ENCODE assay signal across 16 mouse cellular contexts in the genomic region with DNA sequence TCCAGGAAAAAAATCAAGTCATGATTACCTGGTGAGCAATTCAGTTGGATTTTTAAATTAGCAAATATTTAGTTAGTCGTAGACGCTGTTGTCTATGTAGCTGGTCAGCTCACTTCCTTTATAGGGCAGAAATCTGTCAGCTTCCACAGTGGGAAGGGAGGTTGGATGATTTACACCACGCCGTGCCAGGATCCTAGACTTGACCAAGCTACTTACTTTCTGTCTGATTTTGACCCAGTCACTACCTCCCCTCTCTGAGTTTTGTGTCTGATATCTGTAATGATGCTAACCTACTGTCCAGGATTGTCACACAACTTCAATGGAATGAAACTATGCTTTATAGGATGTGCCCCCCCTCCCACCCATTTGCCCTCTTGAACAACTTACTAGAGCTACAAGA. TPM values are rescaled to one million over a fixed set of nuclear protein-coding genes. Genes with fewer than 3 reads are reported as not detected.
A peak's percentile ranks its signal among the peaks of the same experiment; 100 is the strongest.
DNase-seq lines count a peak whose midpoint lies in the region; ATAC-seq and TF ChIP-seq lines count a peak whose summit lies in the region.
"Had no signal": no experiment of that assay in that cellular context is flagged by ENCODE, and none has a peak within 500 bp of the region (broad histone marks: within the 10 kb centered on the region; RNA-seq: fewer than 3 reads in every experiment).

No protein-coding gene starts in this region.

- no peak for TF ChIP-seq CTCF in midbrain, postnatal 0 days (IDR thresholded peaks at IDR 0.05)

- no peak for ATAC-seq in heart, embryonic 12.5 days (ENCODE audit: insufficient number of reproducible peaks, low FRiP score)
- ATAC-seq in forebrain, embryonic 12.5 days (ENCODE audit: low FRiP score) = peak; percentile 53
- peak; percentile 17 for ATAC-seq in hindbrain, embryonic 15.5 days (ENCODE audit: low FRiP score, low read depth)
- ATAC-seq in midbrain, postnatal 0 days (ENCODE audit: low FRiP score) = peak; percentile 22; the same call in 1 of the 2 replicates
- ATAC-seq in intestine, embryonic 15.5 days = no peak

- H3K4me3 ChIP-seq in heart, embryonic 12.5 days = no peak overlapping the region
- H3K4me3 ChIP-seq in heart, embryonic 10.5 days = no peak overlapping the region
- H3K4me3 ChIP-seq in forebrain, embryonic 12.5 days (replicated peaks) = no peak overlapping the region
- no peak overlapping the region for H3K4me3 ChIP-seq in hindbrain, embryonic 15.5 days
- H3K4me3 ChIP-seq in midbrain, postnatal 0 days (ENCODE audit: low read depth, low read length) = no peak overlapping the region
- no peak overlapping the region for H3K4me3 ChIP-seq in intestine, embryonic 15.5 days (replicated peaks)
- H3K4me3 ChIP-seq: limb, embryonic 13.5 days had no signal

- peaks cover 15% of the 10 kb centered on the region for H3K4me1 ChIP-seq in heart, embryonic 12.5 days (replicated peaks)
- H3K4me1 ChIP-seq in heart, embryonic 10.5 days = peaks cover 11% of the 10 kb centered on the region
- H3K4me1 ChIP-seq in forebrain, embryonic 12.5 days = peaks cover 34% of the 10 kb centered on the region
- H3K4me1 ChIP-seq in hindbrain, embryonic 15.5 days (replicated peaks) = peaks cover 29% of the 10 kb centered on the region
- peaks cover 13% of the 10 kb centered on the region; the same call in 1 of the 2 replicates for H3K4me1 ChIP-seq in midbrain, postnatal 0 days (ENCODE audit: insufficient read depth, low read length)
- no peaks in the 10 kb centered on the region for H3K4me1 ChIP-seq in intestine, embryonic 15.5 days (replicated peaks)

- DNase-seq in heart, embryonic 10.5 days (ENCODE audit: low spot score) = no peak
- no peak for DNase-seq in midbrain, postnatal 0 days (ENCODE audit: low spot score)
- DNase-seq in adrenal gland, adult (ENCODE audit: inconsistent age in 2 of 2, low spot score in 1 of 2) = no peak
- no peak for DNase-seq in frontal cortex, postnatal 36 days (ENCODE audit: low spot score in 2 of 2)
- DNase-seq: cerebellum, adult 11 months; kidney, postnatal 14 days had no signal

- WGBS in heart, embryonic 12.5 days = 85% methylated on average over 4 of the region's 4 CpGs
- WGBS in heart, embryonic 10.5 days = 87% methylated on average over 4 of the region's 4 CpGs
- 57% methylated on average over 4 of the region's 4 CpGs for WGBS in forebrain, embryonic 12.5 days
- WGBS in hindbrain, embryonic 15.5 days = 38% methylated on average over 4 of the region's 4 CpGs
- 51% methylated on average over 4 of the region's 4 CpGs for WGBS in midbrain, postnatal 0 days
- WGBS in intestine, embryonic 15.5 days = 73% methylated on average over 4 of the region's 4 CpGs

- no peaks in the 10 kb centered on the region for H3K9me3 ChIP-seq in heart, embryonic 12.5 days (replicated peaks)
- H3K9me3 ChIP-seq in heart, embryonic 10.5 days = no peaks in the 10 kb centered on the region; the same call in 1 of the 2 replicates
- H3K9me3 ChIP-seq in forebrain, embryonic 12.5 days = no peaks in the 10 kb centered on the region
- no peaks in the 10 kb centered on the region for H3K9me3 ChIP-seq in hindbrain, embryonic 15.5 days
- H3K9me3 ChIP-seq in midbrain, postnatal 0 days (ENCODE audit: low read length) = no peaks in the 10 kb centered on the region
- H3K9me3 ChIP-seq in intestine, embryonic 15.5 days = no peaks in the 10 kb centered on the region
- H3K9me3 ChIP-seq: limb, embryonic 13.5 days had no signal

- H3K27ac ChIP-seq in heart, embryonic 12.5 days (ENCODE audit: poor library complexity, severe bottlenecking) = no peak overlapping the region
- H3K27ac ChIP-seq in heart, embryonic 10.5 days = no peak overlapping the region
- peak overlapping the region; percentile 98 for H3K27ac ChIP-seq in forebrain, embryonic 12.5 days
- H3K27ac ChIP-seq in hindbrain, embryonic 15.5 days (replicated peaks) = peak overlapping the region; percentile 88
- H3K27ac ChIP-seq in midbrain, postnatal 0 days (ENCODE audit: low read depth, low read length) = peak overlapping the region; percentile 85
- no peak overlapping the region for H3K27ac ChIP-seq in intestine, embryonic 15.5 days

- peak overlapping the region; percentile 41; the same call in 1 of the 2 replicates for H3K4me2 ChIP-seq in heart, embryonic 12.5 days
- peak overlapping the region; percentile 42 for H3K4me2 ChIP-seq in forebrain, embryonic 12.5 days
- peak overlapping the region; percentile 40; the same call in 1 of the 2 replicates for H3K4me2 ChIP-seq in hindbrain, embryonic 15.5 days
- H3K4me2 ChIP-seq in midbrain, postnatal 0 days (ENCODE audit: low read depth, low read length, poor library complexity, severe bottlenecking) = no peak overlapping the region
- H3K4me2 ChIP-seq in intestine, embryonic 15.5 days (replicated peaks) = no peak overlapping the region

- no peak overlapping the region for H3K9ac ChIP-seq in heart, embryonic 12.5 days
- no peak overlapping the region for H3K9ac ChIP-seq in forebrain, embryonic 12.5 days
- no peak overlapping the region for H3K9ac ChIP-seq in hindbrain, embryonic 15.5 days
- no peak overlapping the region for H3K9ac ChIP-seq in midbrain, postnatal 0 days (replicated peaks; ENCODE audit: low read length, poor library complexity, severe bottlenecking)
- no peak overlapping the region for H3K9ac ChIP-seq in intestine, embryonic 15.5 days
- H3K9ac ChIP-seq: limb, embryonic 13.5 days had no signal

- no peaks in the 10 kb centered on the region for H3K36me3 ChIP-seq in heart, embryonic 12.5 days
- no peaks in the 10 kb centered on the region for H3K36me3 ChIP-seq in heart, embryonic 10.5 days
- H3K36me3 ChIP-seq in forebrain, embryonic 12.5 days (replicated peaks) = no peaks in the 10 kb centered on the region
- H3K36me3 ChIP-seq in hindbrain, embryonic 15.5 days = no peaks in the 10 kb centered on the region
- H3K36me3 ChIP-seq in midbrain, postnatal 0 days (ENCODE audit: insufficient read depth, low read length) = no peaks in the 10 kb centered on the region
- H3K36me3 ChIP-seq in intestine, embryonic 15.5 days = no peaks in the 10 kb centered on the region
- H3K36me3 ChIP-seq: limb, embryonic 13.5 days had no signal

- no peaks in the 10 kb centered on the region for H3K27me3 ChIP-seq in heart, embryonic 12.5 days (replicated peaks)
- no peaks in the 10 kb centered on the region for H3K27me3 ChIP-seq in heart, embryonic 10.5 days (ENCODE audit: insufficient read depth, poor library complexity, severe bottlenecking)
- no peaks in the 10 kb centered on the region for H3K27me3 ChIP-seq in forebrain, embryonic 12.5 days
- H3K27me3 ChIP-seq in hindbrain, embryonic 15.5 days = no peaks in the 10 kb centered on the region
- H3K27me3 ChIP-seq in midbrain, postnatal 0 days (ENCODE audit: insufficient read depth, low read length) = no peaks in the 10 kb centered on the region
- H3K27me3 ChIP-seq in intestine, embryonic 15.5 days (replicated peaks) = peaks cover 3% of the 10 kb centered on the region
- H3K27me3 ChIP-seq: limb, embryonic 13.5 days had no signal

RNA-seq across cellular contexts. Expression of a gene that starts 23.5 kb away (rescaled TPM):
- polyA plus RNA-seq in heart, embryonic 12.5 days (2016; fragmentation: Nextera tagmentation; extraction: Ambion mirVana) = 6.3 and 9.1 TPM in 2 replicates
- polyA plus RNA-seq in heart, embryonic 10.5 days (2016; fragmentation: Nextera tagmentation; extraction: Ambion mirVana) = 9.2 TPM in 2 replicates
- polyA plus RNA-seq in forebrain, embryonic 12.5 days (2016; fragmentation: Nextera tagmentation; extraction: Ambion mirVana) = 6.7 and 7.3 TPM in 2 replicates
- polyA plus RNA-seq in hindbrain, embryonic 15.5 days (2015; fragmentation: Nextera tagmentation; extraction: Ambion mirVana) = 8.2 and 8.4 TPM in 2 replicates
- total RNA-seq in midbrain, postnatal 0 days (2014; rRNA removed) = 12.6 and 15.6 TPM in 2 replicates
- polyA plus RNA-seq in midbrain, postnatal 0 days (2015; fragmentation: Nextera tagmentation; extraction: Ambion mirVana) = 16.5 and 16.7 TPM in 2 replicates
- 23.3 and 27.5 TPM in 2 replicates for polyA plus RNA-seq in intestine, embryonic 15.5 days (2015; fragmentation: Nextera tagmentation; extraction: Ambion mirVana)
- total RNA-seq: megakaryocyte-erythroid progenitor cell, adult 5-6 weeks had no signal

RNA-seq across cellular contexts. Expression of a gene that starts 29.3 kb away (rescaled TPM):
- not detected in 2 replicates for polyA plus RNA-seq in heart, embryonic 12.5 days (2016; fragmentation: Nextera tagmentation; extraction: Ambion mirVana)
- polyA plus RNA-seq in heart, embryonic 10.5 days (2016; fragmentation: Nextera tagmentation; extraction: Ambion mirVana) = not detected in 2 replicates
- polyA plus RNA-seq in forebrain, embryonic 12.5 days (2016; fragmentation: Nextera tagmentation; extraction: Ambion mirVana) = not detected in 2 replicates
- not detected in 2 replicates for polyA plus RNA-seq in hindbrain, embryonic 15.5 days (2015; fragmentation: Nextera tagmentation; extraction: Ambion mirVana)
- total RNA-seq in midbrain, postnatal 0 days (2014; rRNA removed) = not detected in 2 replicates
- polyA plus RNA-seq in midbrain, postnatal 0 days (2015; fragmentation: Nextera tagmentation; extraction: Ambion mirVana) = not detected in 2 replicates
- not detected in 2 replicates for polyA plus RNA-seq in intestine, embryonic 15.5 days (2015; fragmentation: Nextera tagmentation; extraction: Ambion mirVana)
- total RNA-seq: granulocyte monocyte progenitor cell, adult 5-6 weeks; layer of hippocampus, postnatal 25 days; megakaryocyte-erythroid progenitor cell, adult 5-6 weeks had no signal
- polyA plus RNA-seq: limb, embryonic 13.5 days; lung, embryonic 16.5 days; thymus, postnatal 0 days had no signal

Comparison
In these comparisons a context has a peak if more than half of its experiments do, and no peak if none do; other contexts are left out.
1. ATAC-seq: peak in forebrain, embryonic 12.5 days (single experiment), hindbrain, embryonic 15.5 days (single experiment) and midbrain, postnatal 0 days (single experiment); none in heart, embryonic 12.5 days (single experiment) and intestine, embryonic 15.5 days (single experiment).
2. H3K27ac ChIP-seq: peak in forebrain, embryonic 12.5 days (single experiment), hindbrain, embryonic 15.5 days (single experiment) and midbrain, postnatal 0 days (single experiment); none in heart, embryonic 12.5 days (single experiment), heart, embryonic 10.5 days (single experiment) and intestine, embryonic 15.5 days (single experiment).
3. H3K4me2 ChIP-seq: peak in heart, embryonic 12.5 days (single experiment), forebrain, embryonic 12.5 days (single experiment) and hindbrain, embryonic 15.5 days (single experiment); none in midbrain, postnatal 0 days (single experiment) and intestine, embryonic 15.5 days (single experiment).